Mouse (Mus musculus) hindbrain, embryonic 10.5 days (tissue): ENCODE measurements around the gene Pef1. TPM values are rescaled to one million over a fixed set of nuclear protein-coding genes. Genes with fewer than 3 reads are reported as not detected.
A peak's percentile ranks its signal among the peaks of the same experiment; 100 is the strongest.

Source experiments
- DNase-seq: peaks from one replicate; pipeline ENCODE4 v3.0.0-alpha.2; 2017; ENCODE audit warnings: low spot score
- H3K27ac ChIP-seq: fragments of 300-500 bp; sonication (generic); 2 replicates; pipeline ENCODE4 v1.5.1; 2016; ENCODE audit warnings: mild to moderate bottlenecking, moderate library complexity
- H3K27me3 ChIP-seq: fragments of 300-500 bp; sonication (generic); 2 replicates; pipeline ENCODE4 v1.6.1; 2016; ENCODE audit warnings: mild to moderate bottlenecking; ENCODE audit not compliant: poor library complexity, insufficient read depth, severe bottlenecking
- H3K36me3 ChIP-seq: fragments of 300-500 bp; sonication (generic); 2 replicates; pipeline ENCODE4 v1.6.1; 2016; ENCODE audit warnings: mild to moderate bottlenecking, moderate library complexity
- H3K4me1 ChIP-seq: fragments of 300-500 bp; sonication (generic); replicated peaks from 2 replicates; pipeline ENCODE4 v1.6.1; 2016; ENCODE audit warnings: mild to moderate bottlenecking
- H3K4me3 ChIP-seq: fragments of 300-500 bp; sonication (generic); 2 replicates; pipeline ENCODE4 v1.5.1; 2016; ENCODE audit warnings: mild to moderate bottlenecking, moderate library complexity
- H3K9me3 ChIP-seq: fragments of 300-500 bp; sonication (generic); 2 replicates; pipeline ENCODE4 v1.6.1; 2016; ENCODE audit warnings: mild to moderate bottlenecking, moderate library complexity
- WGBS: fragments of 180-500 bp; shearing (Covaris S2); methylation state at CpG from one replicate; pipeline ENCODE4 v1.1.7; 2016; 5-methylcytosine and 5-hydroxymethylcytosine counted together
- polyA plus RNA-seq: library from polyadenylated mRNA; unstranded; fragments of >200 nt; fragmentation: Nextera tagmentation; extraction: Ambion mirVana; gene quantifications from 2 replicates; pipeline ENCODE4 v1.2.1, GENCODE M21; 2016

Pef1 gene
- polyA plus RNA-seq, 1 experiment from 2014 or later: 83.5 TPM

GRCm38 (mm10) chr4:130174335-130175031 is 72.1 kb downstream of the Pef1 start:
- 3% methylated on average over 25 of the region's 25 CpGs for WGBS
- Histone ChIP-seq H3K27me3 (peaks cover 71% of the 10 kb centered on the region), H3K36me3 (no peaks in the 10 kb centered on the region), H3K9me3 (no peaks in the 10 kb centered on the region), H3K27ac (peak overlapping the region; percentile 75), H3K4me3 (peak overlapping the region; percentile 41), H3K4me1 (peaks cover 65% of the 10 kb centered on the region)
- peak; percentile 47 for DNase-seq

- peaks cover 63% of the 10 kb centered on the region for H3K4me1 ChIP-seq
Observed at GRCm38 (mm10) chr4:130175072-130175711, 72.8 kb downstream of the Pef1 start, which contains the start of gene Tinagl1. TSS of gene Tinagl1 (minus strand) at chr4:130175122.

GRCm38 (mm10) chr4:130176156-130176720 is 73.9 kb downstream of the Pef1 start:
- H3K4me3 ChIP-seq: no peak overlapping the region
- H3K27ac ChIP-seq: peak overlapping the region; percentile 19; the same call in 1 of the 2 replicates
- H3K9me3 ChIP-seq: no peaks in the 10 kb centered on the region
- H3K36me3 ChIP-seq: no peaks in the 10 kb centered on the region
- 78% methylated on average over 5 of the region's 5 CpGs for WGBS
- peaks cover 68% of the 10 kb centered on the region for H3K27me3 ChIP-seq
- DNase-seq: no peak
- H3K4me1 ChIP-seq: peaks cover 65% of the 10 kb centered on the region

More at GRCm38 (mm10) chr4:130175072-130175711, 72.8 kb downstream of the Pef1 start, which contains the start of gene Tinagl1:
- H3K27me3 ChIP-seq: peaks cover 68% of the 10 kb centered on the region
- no peaks in the 10 kb centered on the region for H3K36me3 ChIP-seq
- H3K4me3 ChIP-seq: peak within 1 kb of the TSS; percentile 41
- peak within 1 kb of the TSS; percentile 75 for H3K27ac ChIP-seq
- peak; percentile 37 for DNase-seq
- 3% methylated on average over 14 of the region's 14 CpGs for WGBS
- no peaks in the 10 kb centered on the region for H3K9me3 ChIP-seq

GRCm38 (mm10) chr4:130177087-130177486 is 74.7 kb downstream of the Pef1 start:
- Histone ChIP-seq H3K27ac (0 out of 2 replicates have a peak overlapping the region, but pooled peaks have one; percentile 13), H3K9me3 (no peaks in the 10 kb centered on the region), H3K27me3 (peaks cover 65% of the 10 kb centered on the region), H3K4me3 (no peak overlapping the region), H3K36me3 (no peaks in the 10 kb centered on the region), H3K4me1 (peaks cover 59% of the 10 kb centered on the region)
- 81% methylated on average over 4 of the region's 4 CpGs for WGBS
- DNase-seq: no peak

GRCm38 (mm10) chr4:130177536-130177935 is 75.2 kb downstream of the Pef1 start:
- 65% methylated on average over 7 of the region's 7 CpGs for WGBS
- H3K4me3 ChIP-seq: no peak overlapping the region
- no peaks in the 10 kb centered on the region for H3K36me3 ChIP-seq
- no peak for DNase-seq
- H3K27me3 ChIP-seq: peaks cover 61% of the 10 kb centered on the region
- H3K9me3 ChIP-seq: no peaks in the 10 kb centered on the region
- peaks cover 55% of the 10 kb centered on the region for H3K4me1 ChIP-seq
- peak overlapping the region; percentile 13; the same call in 1 of the 2 replicates for H3K27ac ChIP-seq

Other genes with a start within 250 kb of the Pef1 start
- gene Spocd1, start 173.3 kb upstream of the Pef1 start, polyA plus RNA-seq: 0.05 TPM in 1 of 2 replicates, not detected in the other
- 2.0 and 3.1 TPM in 2 replicates for gene Adgrb2, start 117.7 kb upstream of the Pef1 start, polyA plus RNA-seq
- gene Col16a1, start 54.7 kb upstream of the Pef1 start, polyA plus RNA-seq: 7.2 and 8.7 TPM in 2 replicates
- gene Hcrtr1, start 36.8 kb downstream of the Pef1 start, polyA plus RNA-seq: 0.81 and 0.85 TPM in 2 replicates
- 11.6 and 15.1 TPM in 2 replicates for gene Tinagl1, start 72.6 kb downstream of the Pef1 start, polyA plus RNA-seq
- 0.84 TPM in 1 of 2 replicates, not detected in the other for gene Gm853, start 119.8 kb downstream of the Pef1 start, polyA plus RNA-seq
- 53.1 and 65.7 TPM in 2 replicates for gene Serinc2, start 176.6 kb downstream of the Pef1 start, polyA plus RNA-seq
- gene Fabp3, start 206.0 kb downstream of the Pef1 start, polyA plus RNA-seq: 12.3 and 33.1 TPM in 2 replicates
- gene Gm10570, start 206.1 kb downstream of the Pef1 start, polyA plus RNA-seq: not detected in 2 replicates